Mouse (Mus musculus): Measurements from ENCODE around the gene Gm45713. TPM values are rescaled to one million over a fixed set of nuclear protein-coding genes. Genes with fewer than 3 reads are reported as not detected.

Gene Gm45713
- total and polyA plus RNA-seq, 3 experiments, result 3.9 TPM; not detected in 2

- TF ChIP-seq KAT2A (conservative IDR thresholded peaks at IDR 0.05; ENCODE audit: low read depth, low read length) (no peak), POLR2AphosphoS2 (IDR thresholded peaks at IDR 0.05; ENCODE audit: low read length) (peak; percentile 79), MAFK (IDR thresholded peaks at IDR 0.05; ENCODE audit: borderline replicate concordance, low read depth, low read length) (no peak), ELF1 (IDR thresholded peaks at IDR 0.05; ENCODE audit: low read depth, low read length) (no peak), ZC3H11A (IDR thresholded peaks at IDR 0.05; ENCODE audit: low read depth, low read length) (peak; percentile 80), MYC (IDR thresholded peaks at IDR 0.05; ENCODE audit: low read depth, low read length) (no peak), UBTF (IDR thresholded peaks at IDR 0.05; ENCODE audit: borderline replicate concordance, insufficient read depth, low read depth, low read length) (no peak), POLR2A (IDR thresholded peaks at IDR 0.05; ENCODE audit: control insufficient read depth in 1 of 2, insufficient read depth in 1 of 2, low read depth in 1 of 2, low read length in 2 of 2, poor library complexity in 1 of 2) (no peak), NELFE (IDR thresholded peaks at IDR 0.05; ENCODE audit: low read depth, low read length) (no peak), MEF2A (IDR thresholded peaks at IDR 0.05; ENCODE audit: extremely low read depth, insufficient replicate concordance, low read depth, low read length, poor library complexity, severe bottlenecking) (no peak), USF1 (IDR thresholded peaks at IDR 0.05; ENCODE audit: low read depth, low read length) (no peak), CTCF (IDR thresholded peaks at IDR 0.05 in 2 of 3, conservative IDR thresholded peaks at IDR 0.05 in 1 of 3; ENCODE audit: control insufficient read depth in 1 of 3, insufficient read depth in 1 of 3, low read depth in 2 of 3, low read length in 3 of 3, poor library complexity in 1 of 3, severe bottlenecking in 1 of 3) (peak; percentile 89 to 94 (median 93)), MYB (IDR thresholded peaks at IDR 0.05; ENCODE audit: low read depth, low read length) (no peak), TCF12 (IDR thresholded peaks at IDR 0.05; ENCODE audit: low read depth, low read length) (no peak), SMC3 (IDR thresholded peaks at IDR 0.05; ENCODE audit: low read depth, low read length) (peak; percentile 88)
Observed at GRCm38 (mm10) chr7:45079856-45080255, 56.2 kb downstream of the Gm45713 start (continued).

GRCm38 (mm10) chr7:45078513-45078912 lies 57.5 kb downstream of the Gm45713 start:
- H3K9ac ChIP-seq (ENCODE audit: control insufficient read depth, low read depth, low read length, poor library complexity, severe bottlenecking), result no peak overlapping the region
- peak; percentile 84 for DNase-seq (ENCODE audit: low read depth, low spot score)
- H3K79me2 ChIP-seq (ENCODE audit: control insufficient read depth, insufficient read depth, low read length, poor library complexity), result no peaks in the 10 kb centered on the region
- peaks cover 0 to 2% of the 10 kb centered on the region in 2 experiments; a peak in 1 of 4 replicates for H3K36me3 ChIP-seq (ENCODE audit: control insufficient read depth in 1 of 2, insufficient read depth in 2 of 2, low read length in 2 of 2)
- no peak overlapping the region for H3K27ac ChIP-seq (ENCODE audit: control insufficient read depth, low read depth, low read length)
- TF ChIP-seq JUND (IDR thresholded peaks at IDR 0.05; ENCODE audit: low read depth, low read length), result no peak
- peak; percentile 82 to 90 (median 88) for TF ChIP-seq CTCF (IDR thresholded peaks at IDR 0.05 in 2 of 3, conservative IDR thresholded peaks at IDR 0.05 in 1 of 3; ENCODE audit: control insufficient read depth in 1 of 3, insufficient read depth in 1 of 3, low read depth in 2 of 3, low read length in 3 of 3, poor library complexity in 1 of 3, severe bottlenecking in 1 of 3)
- peak; percentile 72 for TF ChIP-seq SMC3 (IDR thresholded peaks at IDR 0.05; ENCODE audit: low read depth, low read length)
- no peak for TF ChIP-seq MAFK (IDR thresholded peaks at IDR 0.05; ENCODE audit: borderline replicate concordance, low read depth, low read length)
- peak; percentile 81 for TF ChIP-seq RAD21 (IDR thresholded peaks at IDR 0.05; ENCODE audit: low read depth, low read length)
- no peak for TF ChIP-seq POLR2AphosphoS2 (IDR thresholded peaks at IDR 0.05; ENCODE audit: low read length)
- peak in 1 of 2 experiments; percentile 24; a peak in 1 of 4 replicates for TF ChIP-seq POLR2A (IDR thresholded peaks at IDR 0.05; ENCODE audit: control insufficient read depth in 1 of 2, insufficient read depth in 1 of 2, low read depth in 1 of 2, low read length in 2 of 2, poor library complexity in 1 of 2)
- peak; percentile 51; the same call in 1 of the 2 replicates for TF ChIP-seq SIN3A (IDR thresholded peaks at IDR 0.05; ENCODE audit: low read length)
- TF ChIP-seq MXI1 (IDR thresholded peaks at IDR 0.05; ENCODE audit: low read depth, low read length), result peak; percentile 37; the same call in 1 of the 2 replicates
- TF ChIP-seq ZC3H11A (IDR thresholded peaks at IDR 0.05; ENCODE audit: low read depth, low read length), result peak; percentile 66
- TF ChIP-seq HCFC1 (IDR thresholded peaks at IDR 0.05; ENCODE audit: low read depth, low read length), result no peak
- TF ChIP-seq MAZ (IDR thresholded peaks at IDR 0.05; ENCODE audit: low read depth, low read length), result no peak
- TF ChIP-seq KAT2A (conservative IDR thresholded peaks at IDR 0.05; ENCODE audit: low read depth, low read length), result no peak
- no peaks in the 10 kb centered on the region for H3K9me3 ChIP-seq (replicated peaks; ENCODE audit: insufficient read depth, low read length)
- no peak overlapping the region for H3K4me3 ChIP-seq (ENCODE audit: control insufficient read depth in 1 of 2, insufficient read depth in 1 of 2, low read depth in 2 of 2, low read length in 2 of 2)
- no peaks in the 10 kb centered on the region for H3K27me3 ChIP-seq (ENCODE audit: control insufficient read depth in 1 of 2, insufficient read depth in 2 of 2, low read length in 2 of 2)
- H3K4me1 ChIP-seq (ENCODE audit: control insufficient read depth in 1 of 2, insufficient read depth in 2 of 2, low read length in 2 of 2), result peaks cover 0 to 4% of the 10 kb centered on the region in 2 experiments; a peak in 1 of 4 replicates

All from MEL (cell line).